Mouse (Mus musculus): ENCODE measurements around the gene Adamts17. TPM values are rescaled to one million over a fixed set of nuclear protein-coding genes. Genes with fewer than 3 reads are reported as not detected.

The Adamts17 gene
- polyA plus RNA-seq, 2 experiments, result 16.0 to 19.5 TPM

DNA sequence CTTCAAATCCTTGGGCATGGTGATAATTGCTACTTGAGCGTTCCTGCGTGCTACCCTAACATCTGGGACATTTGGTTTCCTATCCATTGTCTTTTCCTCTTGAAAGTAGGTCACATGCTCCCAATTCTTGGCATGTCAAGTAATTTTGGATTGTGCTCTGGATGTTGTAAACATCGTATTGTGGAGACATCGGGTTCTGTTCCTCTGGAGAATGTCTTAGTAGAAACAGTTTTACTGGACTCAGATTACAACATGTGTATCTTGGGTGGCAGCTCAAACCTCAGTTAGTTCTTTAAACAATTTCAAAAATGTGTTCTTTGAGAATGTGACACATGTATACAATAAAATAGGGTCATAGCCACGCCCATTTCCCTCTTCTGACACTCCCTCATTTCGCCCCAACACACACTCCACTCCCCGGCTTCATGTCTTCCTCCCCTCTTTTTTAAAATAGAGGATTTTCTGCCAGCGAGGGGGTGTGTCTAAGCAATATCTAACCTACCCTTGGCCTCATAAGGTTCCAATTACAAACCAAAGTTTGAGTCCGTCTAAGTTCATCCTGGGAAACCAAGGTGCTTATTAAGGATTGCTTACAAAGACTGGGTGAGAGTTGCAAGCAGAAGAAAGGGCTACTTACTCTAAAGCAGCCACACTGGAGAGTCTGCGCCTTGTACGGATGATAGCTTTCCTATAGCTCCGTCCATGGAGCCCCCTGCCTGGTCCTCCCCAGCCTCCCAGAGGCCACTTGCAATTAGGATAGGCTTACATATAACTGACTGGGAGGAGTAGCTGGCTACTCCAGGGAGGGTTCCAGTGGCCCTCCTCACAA lies 18.9 kb downstream of the Adamts17 start:
- H3K4me3 ChIP-seq (replicated peaks; ENCODE audit: low read length), result no peak overlapping the region
- H3K27ac ChIP-seq (replicated peaks; ENCODE audit: low read depth, low read length), result no peak overlapping the region
- ATAC-seq (ENCODE audit: low FRiP score, low read depth) (peak; percentile 62; the same call in 1 of the 2 replicates), DNase-seq (ENCODE audit: low spot score) (peak; percentile 74)
- H3K4me1 ChIP-seq (ENCODE audit: control insufficient read depth, insufficient read depth, low read length), result 0 out of 2 replicates have a peak, but pooled peaks cover 9% of the 10 kb centered on the region
- 34% methylated on average over 12 of the region's 12 CpGs for WGBS
- H3K36me3 ChIP-seq (ENCODE audit: control insufficient read depth, insufficient read depth, low read length), result peaks cover 14% of the 10 kb centered on the region
- TF ChIP-seq POLR2A (IDR thresholded peaks at IDR 0.05; ENCODE audit: borderline replicate concordance, extremely low read depth, insufficient read depth, insufficient read length), result no peak
- no peak overlapping the region for H3K4me2 ChIP-seq (replicated peaks; ENCODE audit: low read depth, low read length, severe bottlenecking)
- H3K9ac ChIP-seq (ENCODE audit: low read depth, low read length, severe bottlenecking), result no peak overlapping the region
- no peaks in the 10 kb centered on the region for H3K9me3 ChIP-seq (ENCODE audit: control insufficient read depth, low read length)
- H3K27me3 ChIP-seq (ENCODE audit: control insufficient read depth, insufficient read depth, low read length), result no peaks in the 10 kb centered on the region

GRCm38 (mm10) chr7:66859220-66859619 lies 19.7 kb downstream of the Adamts17 start:
- H3K4me3 ChIP-seq (replicated peaks; ENCODE audit: low read length), result no peak overlapping the region
- no peak overlapping the region for H3K9ac ChIP-seq (ENCODE audit: low read depth, low read length, severe bottlenecking)
- no peak for DNase-seq (ENCODE audit: low spot score)
- H3K4me2 ChIP-seq (replicated peaks; ENCODE audit: low read depth, low read length, severe bottlenecking), result no peak overlapping the region
- TF ChIP-seq POLR2A (IDR thresholded peaks at IDR 0.05; ENCODE audit: borderline replicate concordance, extremely low read depth, insufficient read depth, insufficient read length), result no peak
- peaks cover 8% of the 10 kb centered on the region; the same call in 1 of the 2 replicates for H3K36me3 ChIP-seq (ENCODE audit: control insufficient read depth, insufficient read depth, low read length)
- H3K27me3 ChIP-seq (ENCODE audit: control insufficient read depth, insufficient read depth, low read length), result no peaks in the 10 kb centered on the region
- no peaks in the 10 kb centered on the region for H3K9me3 ChIP-seq (ENCODE audit: control insufficient read depth, low read length)
- no peak overlapping the region for H3K27ac ChIP-seq (replicated peaks; ENCODE audit: low read depth, low read length)
- no peak for ATAC-seq (ENCODE audit: low FRiP score, low read depth)
- 79% methylated on average over 5 of the region's 5 CpGs for WGBS
- H3K4me1 ChIP-seq (ENCODE audit: control insufficient read depth, insufficient read depth, low read length), result 0 out of 2 replicates have a peak, but pooled peaks cover 9% of the 10 kb centered on the region

GRCm38 (mm10) chr7:66866944-66867718 lies 27.6 kb downstream of the Adamts17 start:
- Histone ChIP-seq H3K4me2 (replicated peaks; ENCODE audit: low read depth, low read length, severe bottlenecking) (0 out of 2 replicates have a peak overlapping the region, but pooled peaks have one; percentile 3), H3K9me3 (ENCODE audit: control insufficient read depth, low read length) (no peaks in the 10 kb centered on the region), H3K36me3 (ENCODE audit: control insufficient read depth, insufficient read depth, low read length) (0 out of 2 replicates have a peak, but pooled peaks cover 4% of the 10 kb centered on the region), H3K4me3 (replicated peaks; ENCODE audit: low read length) (no peak overlapping the region), H3K4me1 (ENCODE audit: control insufficient read depth, insufficient read depth, low read length) (peaks cover 35% of the 10 kb centered on the region), H3K9ac (ENCODE audit: low read depth, low read length, severe bottlenecking) (peak overlapping the region; percentile 31; the same call in 1 of the 2 replicates), H3K27ac (replicated peaks; ENCODE audit: low read depth, low read length) (peak overlapping the region; percentile 68), H3K27me3 (ENCODE audit: control insufficient read depth, insufficient read depth, low read length) (no peaks in the 10 kb centered on the region)
- DNase-seq (ENCODE audit: low spot score) (no peak), ATAC-seq (ENCODE audit: low FRiP score, low read depth) (no peak)
- 71% methylated on average over 19 of the region's 19 CpGs for WGBS
- no peak for TF ChIP-seq POLR2A (IDR thresholded peaks at IDR 0.05; ENCODE audit: borderline replicate concordance, extremely low read depth, insufficient read depth, insufficient read length)

DNA sequence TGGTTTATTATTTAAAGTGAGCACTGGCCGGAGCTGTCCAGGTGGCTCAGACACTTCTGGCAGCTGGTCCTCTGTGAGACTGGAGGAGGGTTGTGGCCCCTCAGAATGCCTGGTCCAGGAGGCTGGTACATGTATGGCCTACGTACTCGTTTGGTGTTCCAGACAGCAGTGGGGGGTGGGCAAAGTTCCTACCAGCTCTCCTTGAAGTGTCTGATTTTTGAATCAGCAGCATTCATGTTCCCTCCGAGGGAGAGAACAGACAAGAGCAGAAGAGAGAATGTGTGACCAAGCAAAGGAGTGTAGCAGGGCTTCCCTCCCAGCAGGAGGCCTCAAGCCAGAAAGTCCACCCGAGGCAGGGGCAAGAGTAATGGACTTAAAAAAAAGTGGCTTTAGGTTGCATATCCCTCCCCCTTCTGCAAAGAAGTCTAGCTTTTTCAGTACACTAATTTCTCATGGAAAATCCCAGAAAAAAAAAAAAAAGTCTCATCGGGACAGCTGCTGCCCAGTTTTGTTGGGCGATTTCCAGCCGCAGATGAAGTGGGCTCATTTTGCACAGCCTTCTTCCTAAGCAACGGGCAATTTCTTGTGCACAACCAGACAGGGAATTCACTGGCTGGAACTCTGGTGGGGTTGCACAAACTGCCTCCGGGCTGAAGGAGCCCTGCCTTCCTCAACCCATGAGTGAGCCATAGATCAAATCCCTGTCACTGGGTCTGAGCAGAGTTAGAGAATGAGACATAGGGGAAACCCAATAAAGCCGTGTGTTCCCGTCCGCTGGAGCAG lies 28.4 kb downstream of the Adamts17 start:
- TF ChIP-seq POLR2A (IDR thresholded peaks at IDR 0.05; ENCODE audit: borderline replicate concordance, extremely low read depth, insufficient read depth, insufficient read length), result no peak
- H3K4me2 ChIP-seq (replicated peaks; ENCODE audit: low read depth, low read length, severe bottlenecking), result 0 out of 2 replicates have a peak overlapping the region, but pooled peaks have one; percentile 3
- H3K4me3 ChIP-seq (replicated peaks; ENCODE audit: low read length), result no peak overlapping the region
- H3K9ac ChIP-seq (ENCODE audit: low read depth, low read length, severe bottlenecking), result peak overlapping the region; percentile 31; the same call in 1 of the 2 replicates
- ATAC-seq (ENCODE audit: low FRiP score, low read depth) (peak; percentile 64), DNase-seq (ENCODE audit: low spot score) (peak; percentile 57)
- H3K27me3 ChIP-seq (ENCODE audit: control insufficient read depth, insufficient read depth, low read length), result no peaks in the 10 kb centered on the region
- 29% methylated on average over 13 of the region's 13 CpGs for WGBS
- H3K4me1 ChIP-seq (ENCODE audit: control insufficient read depth, insufficient read depth, low read length), result peaks cover 39% of the 10 kb centered on the region
- H3K36me3 ChIP-seq (ENCODE audit: control insufficient read depth, insufficient read depth, low read length), result 0 out of 2 replicates have a peak, but pooled peaks cover 4% of the 10 kb centered on the region
- peak overlapping the region; percentile 68 for H3K27ac ChIP-seq (replicated peaks; ENCODE audit: low read depth, low read length)
- no peaks in the 10 kb centered on the region for H3K9me3 ChIP-seq (ENCODE audit: control insufficient read depth, low read length)

Measured in limb, embryonic 14.5 days (tissue).